Mouse (Mus musculus) G1E (cell line): ENCODE data around the gene Rsg1. TPM values are rescaled to one million over a fixed set of nuclear protein-coding genes. Genes with fewer than 3 reads are reported as not detected.

Experiments
- ATAC-seq: 2 replicates; pipeline ENCODE4 v1.8.0; 2016; ENCODE audit warnings: mild to moderate bottlenecking; ENCODE audit not compliant: insufficient number of reproducible peaks, poor library complexity, low FRiP score, severe bottlenecking; ENCODE audit errors: extremely low read depth
- DNase-seq: peaks from one replicate; pipeline ENCODE4 v3.0.0; 2012; ENCODE audit warnings: low spot score
- H3K27me3 ChIP-seq: 2 replicates; pipeline ENCODE4 v1.6.1; 2012; ENCODE audit warnings: mild to moderate bottlenecking, low read length, inconsistent platforms; ENCODE audit not compliant: insufficient read depth
- H3K36me3 ChIP-seq: replicated peaks from 2 replicates; pipeline ENCODE3; 2012; ENCODE audit warnings: mild to moderate bottlenecking, inconsistent platforms
- H3K4me1 ChIP-seq: 2 replicates; pipeline ENCODE4 v1.6.1; 2012; ENCODE audit warnings: low read depth, low read length, inconsistent platforms, mixed read lengths; ENCODE audit not compliant: insufficient read depth
- H3K4me3 ChIP-seq: 2 replicates; pipeline ENCODE4 v1.5.1; 2012; ENCODE audit warnings: low read depth, mild to moderate bottlenecking, inconsistent platforms, low read length, moderate library complexity, mixed read lengths
- H3K9me3 ChIP-seq: replicated peaks from 2 replicates; pipeline ENCODE4 v1.6.1; 2012; ENCODE audit warnings: inconsistent platforms
- CTCF ChIP-seq: IDR thresholded peaks from 2 replicates; pipeline ENCODE4 v1.5.1; 2012; ENCODE audit warnings: low read depth, low read length, inconsistent platforms, mixed read lengths
- GATA1 ChIP-seq: IDR thresholded peaks from 2 replicates; pipeline ENCODE4 v1.6.1; 2012; ENCODE audit warnings: borderline replicate concordance, low read length, inconsistent platforms, mixed read lengths
- GATA2 ChIP-seq: IDR thresholded peaks from 2 replicates; pipeline ENCODE4 v1.6.1; 2012; ENCODE audit warnings: low read depth, low read length, inconsistent platforms, borderline replicate concordance
- POLR2AphosphoS5 ChIP-seq: IDR thresholded peaks from 2 replicates; pipeline ENCODE4 v1.6.1; 2012; ENCODE audit warnings: low read depth, low read length, inconsistent platforms; ENCODE audit not compliant: insufficient replicate concordance
- TAL1 ChIP-seq: conservative IDR thresholded peaks from 2 replicates; pipeline ENCODE4 v1.6.1; 2012; ENCODE audit warnings: low read depth, low read length, inconsistent platforms, mixed read lengths
- polyA plus RNA-seq: library from polyadenylated mRNA; stranded (reverse); fragments of >175 nt; gene quantifications from 2 replicates; pipeline ENCODE4 v1.2.3, GENCODE M21; 2012
- total RNA-seq, 2 experiments: library from RNA; stranded (forward) in 1 of 2; stranded (reverse) in 1 of 2; fragments of 200-1000 nt in 1 of 2; fragments of >200 nt in 1 of 2; fragmentation: Nextera tagmentation in 1 of 2; gene quantifications; 2 replicates each; pipeline ENCODE4 v1.2.3; 2014 to 2017

Rsg1 gene
- total and polyA plus RNA-seq, 3 experiments, result 0.56 to 2.0 (median 1.6) TPM

- no peak for DNase-seq
- TF ChIP-seq TAL1 (no peak), CTCF (no peak), POLR2AphosphoS5 (no peak), GATA2 (no peak), GATA1 (no peak)
- H3K36me3 ChIP-seq, result peaks cover 34% of the 10 kb centered on the region
- no peak overlapping the region for H3K4me3 ChIP-seq
- no peaks in the 10 kb centered on the region for H3K9me3 ChIP-seq
- ATAC-seq, result no peak
- H3K27me3 ChIP-seq, result no peaks in the 10 kb centered on the region
- peaks cover 16% of the 10 kb centered on the region; the same call in 1 of the 2 replicates for H3K4me1 ChIP-seq
Observed at GRCm38 (mm10) chr4:141207081-141207480, 6.7 kb upstream of the Rsg1 start.

GRCm38 (mm10) chr4:141210524-141211219, 3.1 kb upstream of the Rsg1 start:
- no peak for TF ChIP-seq TAL1
- no peak for TF ChIP-seq GATA1
- TF ChIP-seq POLR2AphosphoS5, result no peak
- TF ChIP-seq GATA2, result no peak
- no peak for TF ChIP-seq CTCF

GRCm38 (mm10) chr4:141211646-141212045, 2.1 kb upstream of the Rsg1 start:
- no peaks in the 10 kb centered on the region for H3K9me3 ChIP-seq
- no peak for TF ChIP-seq POLR2AphosphoS5
- TF ChIP-seq GATA2, result no peak
- TF ChIP-seq GATA1, result no peak
- no peak for TF ChIP-seq TAL1
- no peak for TF ChIP-seq CTCF
- H3K4me1 ChIP-seq, result peaks cover 31% of the 10 kb centered on the region
- no peak overlapping the region for H3K4me3 ChIP-seq
- no peak for ATAC-seq
- H3K27me3 ChIP-seq, result peaks cover 2% of the 10 kb centered on the region; the same call in 1 of the 2 replicates
- H3K36me3 ChIP-seq, result peaks cover 2% of the 10 kb centered on the region
- DNase-seq, result no peak

More at GRCm38 (mm10) chr4:141210524-141211219, 3.1 kb upstream of the Rsg1 start:
- ATAC-seq (no peak), DNase-seq (no peak)
- H3K36me3 ChIP-seq, result peaks cover under 1% of the 10 kb centered on the region
- peaks cover 2% of the 10 kb centered on the region; the same call in 1 of the 2 replicates for H3K27me3 ChIP-seq
- peaks cover 31% of the 10 kb centered on the region for H3K4me1 ChIP-seq
- H3K4me3 ChIP-seq, result no peak overlapping the region
- H3K9me3 ChIP-seq, result no peaks in the 10 kb centered on the region

- ATAC-seq, result no peak
- Histone ChIP-seq H3K36me3 (peaks cover 11% of the 10 kb centered on the region), H3K4me3 (no peak overlapping the region), H3K4me1 (peaks cover 31% of the 10 kb centered on the region), H3K9me3 (no peaks in the 10 kb centered on the region), H3K27me3 (peaks cover 2% of the 10 kb centered on the region; the same call in 1 of the 2 replicates)
- DNase-seq, result no peak
- no peak for TF ChIP-seq CTCF
- no peak for TF ChIP-seq GATA1
- no peak for TF ChIP-seq TAL1
- no peak for TF ChIP-seq POLR2AphosphoS5
- no peak for TF ChIP-seq GATA2
Observed at GRCm38 (mm10) chr4:141212892-141213291, 864 bp upstream of the Rsg1 start.

DNA sequence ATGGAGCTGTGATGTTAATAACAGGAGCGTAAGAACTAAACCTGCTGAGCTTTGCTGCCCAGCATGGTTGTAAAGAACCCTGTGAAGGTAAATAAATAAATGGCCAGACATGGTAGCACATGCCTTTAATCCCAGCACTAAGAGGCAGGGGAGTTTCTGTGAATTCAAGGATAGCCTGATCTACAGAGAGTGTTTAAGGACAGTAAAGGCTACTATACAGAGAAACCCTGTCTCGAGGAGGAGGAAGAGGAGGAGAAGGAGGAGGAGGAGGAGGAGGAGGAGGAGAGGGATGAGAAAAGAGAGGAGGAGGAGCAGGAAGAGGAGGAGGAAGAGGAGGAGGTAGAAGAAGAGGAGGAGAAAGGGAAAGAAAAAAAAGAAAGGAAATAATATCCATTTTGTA, 414 bp upstream of the Rsg1 start:
- DNase-seq, result no peak
- no peak for ATAC-seq
- TF ChIP-seq GATA2, result no peak
- no peak for TF ChIP-seq TAL1
- no peak for TF ChIP-seq POLR2AphosphoS5
- TF ChIP-seq CTCF, result no peak
- no peak for TF ChIP-seq GATA1
- Histone ChIP-seq H3K27me3 (peaks cover 2% of the 10 kb centered on the region; the same call in 1 of the 2 replicates), H3K4me3 (peak overlapping the region; percentile 70; the same call in 1 of the 2 replicates), H3K4me1 (peaks cover 31% of the 10 kb centered on the region), H3K36me3 (peaks cover 15% of the 10 kb centered on the region), H3K9me3 (no peaks in the 10 kb centered on the region)

GRCm38 (mm10) chr4:141214337-141214851, 638 bp downstream of the Rsg1 start:
- Histone ChIP-seq H3K4me3 (peak overlapping the region; percentile 70), H3K9me3 (no peaks in the 10 kb centered on the region), H3K27me3 (peaks cover 2% of the 10 kb centered on the region; the same call in 1 of the 2 replicates), H3K4me1 (peaks cover 31% of the 10 kb centered on the region), H3K36me3 (peaks cover 20% of the 10 kb centered on the region)
- no peak for TF ChIP-seq GATA2
- peak; percentile 43; the same call in 1 of the 2 replicates for TF ChIP-seq CTCF
- peak; percentile 75 for ATAC-seq
- DNase-seq, result peak; percentile 78
